Mouse (Mus musculus) gastrocnemius, postnatal 14 days (tissue): ENCODE measurements around the gene Mex3b. TPM values are rescaled to one million over a fixed set of nuclear protein-coding genes. Genes with fewer than 3 reads are reported as not detected.

Experiments used
- DNase-seq: peaks from one replicate; pipeline ENCODE4 v3.0.0; 2021; ENCODE audit warnings: mixed read lengths
- intact Hi-C: fragments of 180-260 bp; cut with DNase I; formaldehyde crosslinking; loops from one replicate; pipeline ENCODE4 v1.15.1; 2025; ENCODE audit warnings: low total_unique reads
- total RNA-seq, 2 experiments: library from RNA; stranded (reverse); gene quantifications; 2 replicates each; pipeline ENCODE4 v1.2.3; 2021

The Mex3b gene
- total RNA-seq, 2 experiments from 2014 or later, result 3.3 to 4.2 TPM

DNA sequence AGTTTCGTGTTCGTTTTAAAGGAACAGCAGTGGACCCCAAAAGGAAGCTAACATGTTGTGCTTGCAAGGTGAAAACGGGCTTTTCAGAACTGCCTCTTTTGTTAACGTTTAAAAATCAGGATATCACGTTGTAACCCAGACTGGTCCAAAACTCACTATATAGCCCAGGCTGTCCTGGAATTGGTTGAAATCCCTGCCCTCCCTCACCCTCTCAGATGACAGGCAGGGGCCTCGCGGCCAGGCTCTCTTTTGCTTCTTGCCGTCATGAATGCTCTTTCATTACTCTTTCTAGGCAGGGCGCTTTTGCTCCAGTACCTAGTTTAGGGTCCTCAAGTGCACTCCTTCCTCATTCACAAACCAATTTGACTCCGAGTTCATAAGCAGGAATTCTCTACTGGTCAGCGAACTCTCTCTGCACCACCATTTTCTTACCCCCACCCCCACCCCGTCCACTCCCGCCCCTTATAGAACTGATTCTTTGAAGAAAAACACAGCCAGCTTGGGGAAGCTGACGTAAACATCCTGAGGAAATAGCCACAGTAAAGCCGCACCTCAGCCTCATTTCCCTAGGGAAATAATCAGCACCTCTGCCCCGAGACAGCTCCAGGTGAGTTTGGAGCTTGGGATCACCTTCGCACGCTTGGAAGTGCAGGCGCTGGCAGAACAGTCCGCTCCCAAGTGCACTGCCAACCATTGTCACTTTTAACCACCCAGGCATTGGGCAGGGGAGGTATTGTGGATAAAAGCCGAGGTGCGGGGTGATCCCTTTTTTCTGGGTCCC is 2.0 kb upstream of the Mex3b start:
- intact Hi-C loops, result loop anchor here (5.0 to 10.0 kb wide), 2 partner anchors 148 to 690 kb away; no protein-coding TSS in a partner anchor
- no peak for DNase-seq

DNA sequence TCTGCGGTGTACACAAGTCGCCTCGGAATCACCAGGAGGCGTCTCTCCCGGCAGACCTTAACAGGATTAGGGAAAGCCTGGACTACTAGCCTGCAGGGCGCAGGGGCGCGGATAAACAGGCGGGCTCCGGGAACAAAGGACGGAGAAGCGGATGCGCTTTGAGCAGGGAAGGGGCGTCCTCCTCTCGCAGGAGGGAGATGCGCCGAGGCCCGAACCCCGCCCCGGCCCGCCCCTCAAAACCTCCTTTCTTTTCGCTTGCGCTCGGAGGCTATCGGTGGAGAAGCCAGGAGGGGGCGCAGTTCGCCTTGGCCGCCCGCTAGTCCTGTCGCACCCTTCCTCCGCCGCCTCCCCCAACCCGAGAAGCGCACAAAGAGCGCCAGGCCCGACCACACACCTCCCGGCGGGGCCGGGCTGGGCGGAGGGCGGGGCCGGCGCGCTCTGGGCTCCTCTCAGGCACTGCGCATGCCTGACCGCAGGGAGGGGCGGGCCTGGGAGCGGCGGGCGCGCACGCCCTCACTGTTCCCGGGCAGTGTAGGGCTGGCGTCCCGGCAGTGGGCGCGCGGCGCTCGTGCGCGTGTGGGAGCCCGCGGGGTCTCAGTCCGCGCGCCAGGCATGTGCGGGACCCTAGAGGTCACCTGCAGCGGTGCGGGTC is 1.2 kb upstream of the Mex3b start:
- intact Hi-C loops, result loop anchor here (10.0 kb wide), 1 partner anchor 689 kb away; no protein-coding TSS in a partner anchor
- peak; percentile 98 for DNase-seq

DNA sequence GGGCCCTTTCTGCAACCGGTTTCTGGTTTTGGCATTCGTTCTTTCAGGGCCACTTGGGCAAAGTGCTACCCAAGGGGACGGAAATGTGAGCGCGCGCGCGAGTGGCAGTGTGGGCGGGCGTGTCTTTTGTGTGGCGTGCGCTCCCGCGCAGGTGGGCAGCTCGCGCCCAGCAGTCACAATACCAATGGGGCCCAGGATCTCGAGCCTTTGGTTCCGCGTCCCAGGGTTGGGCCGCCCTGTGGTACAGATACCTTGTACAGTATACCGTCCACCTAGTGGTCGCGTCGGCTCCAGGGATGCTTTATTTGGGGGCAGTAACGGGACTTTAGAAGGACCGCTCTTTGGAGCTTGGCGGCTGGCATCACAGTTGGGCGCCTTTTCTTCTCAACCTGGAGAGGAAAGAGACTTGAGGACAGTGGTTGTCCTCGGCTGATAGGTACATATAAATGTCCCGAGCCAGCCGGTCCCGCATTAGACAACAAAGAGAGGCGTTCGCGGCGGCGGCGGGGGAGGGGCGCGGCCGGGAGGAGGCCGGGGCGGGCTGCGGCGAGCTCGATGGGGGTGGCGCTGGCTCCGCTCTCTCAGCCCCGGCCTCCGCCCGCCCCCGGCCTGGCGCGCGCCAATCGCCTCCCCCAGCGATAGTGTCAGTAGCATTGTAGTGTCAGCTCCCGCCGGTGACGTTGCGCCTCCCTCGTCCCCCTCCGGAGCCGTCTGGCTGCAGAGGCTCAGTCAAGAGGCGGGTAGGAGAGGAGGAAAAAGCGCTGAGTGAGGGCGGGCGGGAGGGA is 455 bp upstream of the Mex3b start:
- intact Hi-C loops, result loop anchor here (10.0 kb wide), 1 partner anchor 688 kb away; no protein-coding TSS in a partner anchor
- peak; percentile 95 for DNase-seq

DNA sequence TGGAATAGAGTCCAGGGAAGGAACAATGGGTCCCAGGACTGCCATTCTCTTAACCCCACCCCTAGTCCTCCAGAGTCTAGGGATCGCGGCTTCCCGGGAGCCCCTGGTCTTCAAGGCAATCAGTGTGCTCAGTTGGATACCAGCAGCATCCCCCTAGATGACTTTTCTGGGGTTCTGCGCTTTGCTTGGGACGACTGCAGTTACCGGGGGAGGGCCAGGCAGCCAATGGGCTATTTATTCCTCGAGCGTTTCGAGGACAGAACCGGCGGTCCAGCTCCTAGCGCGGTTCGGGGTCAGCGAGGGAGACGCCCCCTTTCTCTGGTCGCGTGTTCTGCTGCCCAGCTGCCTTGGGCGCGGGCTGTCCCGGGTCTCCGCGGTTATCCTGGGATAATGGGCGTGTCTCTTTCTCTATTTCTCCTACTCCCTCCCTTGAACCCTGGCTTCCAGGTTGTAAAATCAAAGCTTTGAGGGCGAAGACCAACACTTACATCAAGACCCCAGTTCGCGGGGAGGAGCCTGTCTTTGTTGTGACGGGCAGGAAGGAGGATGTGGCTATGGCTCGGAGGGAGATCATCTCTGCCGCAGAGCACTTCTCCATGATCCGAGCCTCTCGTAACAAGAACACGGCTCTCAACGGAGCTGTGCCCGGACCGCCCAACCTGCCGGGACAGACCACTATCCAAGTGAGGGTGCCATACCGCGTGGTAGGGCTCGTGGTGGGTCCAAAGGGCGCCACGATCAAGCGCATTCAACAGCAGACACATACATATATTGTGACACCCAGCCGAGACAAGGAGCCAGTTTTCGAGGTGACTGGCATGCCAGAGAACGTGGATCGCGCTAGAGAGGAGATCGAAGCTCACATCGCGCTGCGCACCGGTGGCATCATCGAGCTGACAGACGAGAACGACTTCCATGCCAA is 1.4 kb downstream of the Mex3b start:
- intact Hi-C loops, result loop anchor here (10.0 kb wide), 1 partner anchor 686 kb away; no protein-coding TSS in a partner anchor

DNA sequence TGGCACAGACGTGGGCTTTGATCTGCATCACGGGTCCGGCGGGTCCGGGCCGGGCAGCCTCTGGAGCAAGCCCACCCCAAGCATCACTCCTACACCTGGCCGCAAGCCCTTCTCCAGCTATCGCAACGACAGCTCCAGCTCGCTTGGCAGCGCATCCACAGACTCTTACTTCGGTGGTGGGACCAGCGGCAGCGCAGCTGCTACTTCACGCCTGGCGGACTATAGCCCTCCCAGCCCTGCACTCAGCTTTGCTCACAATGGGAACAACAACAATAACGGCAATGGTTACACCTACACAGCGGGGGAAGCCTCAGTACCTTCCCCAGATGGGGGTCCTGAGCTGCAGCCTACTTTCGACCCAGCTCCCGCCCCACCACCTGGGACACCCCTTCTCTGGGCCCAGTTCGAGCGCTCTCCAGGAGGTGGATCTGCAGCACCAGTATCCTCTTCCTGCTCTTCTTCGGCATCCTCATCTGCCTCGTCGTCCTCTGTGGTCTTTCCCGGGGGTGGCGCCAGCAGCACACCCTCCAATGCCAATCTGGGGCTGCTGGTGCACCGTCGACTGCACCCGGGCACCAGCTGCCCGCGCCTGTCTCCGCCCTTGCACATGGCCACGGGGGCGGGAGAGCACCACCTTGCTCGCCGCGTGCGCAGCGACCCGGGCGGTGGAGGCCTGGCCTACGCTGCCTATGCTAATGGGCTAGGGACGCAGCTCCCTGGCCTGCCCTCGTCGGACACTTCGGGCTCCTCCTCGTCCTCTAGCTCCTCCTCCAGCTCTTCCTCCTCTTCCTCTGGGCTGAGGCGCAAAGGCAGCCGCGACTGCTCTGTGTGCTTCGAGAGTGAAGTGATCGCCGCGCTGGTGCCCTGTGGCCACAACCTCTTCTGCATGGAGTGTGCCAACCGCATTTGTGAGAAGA is 2.4 kb downstream of the Mex3b start:
- peak; percentile 44 for DNase-seq
- intact Hi-C loops, result loop anchor here (10.0 kb wide), 1 partner anchor 685 kb away; no protein-coding TSS in a partner anchor

More for the DNA sequence above, 1.4 kb downstream of the Mex3b start:
- DNase-seq, result peak; percentile 35

DNA sequence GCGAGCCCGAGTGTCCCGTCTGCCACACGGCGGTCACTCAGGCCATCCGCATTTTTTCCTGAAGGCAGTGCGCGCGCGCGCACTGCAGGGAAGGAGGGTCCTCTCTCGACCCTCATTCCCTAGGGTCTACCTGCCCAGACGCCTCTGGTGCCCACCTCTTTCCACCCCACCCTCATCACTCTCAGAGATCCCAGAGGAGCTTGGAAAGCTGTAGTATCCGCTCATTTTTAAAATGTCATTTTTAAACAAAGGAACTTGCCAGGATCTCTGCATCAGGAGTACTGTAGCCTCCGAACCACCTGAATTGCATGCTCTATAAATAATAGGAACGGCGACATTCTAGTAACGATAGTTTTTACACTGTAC is 3.0 kb downstream of the Mex3b start:
- intact Hi-C loops, result no loop called here
- DNase-seq, result no peak

DNA sequence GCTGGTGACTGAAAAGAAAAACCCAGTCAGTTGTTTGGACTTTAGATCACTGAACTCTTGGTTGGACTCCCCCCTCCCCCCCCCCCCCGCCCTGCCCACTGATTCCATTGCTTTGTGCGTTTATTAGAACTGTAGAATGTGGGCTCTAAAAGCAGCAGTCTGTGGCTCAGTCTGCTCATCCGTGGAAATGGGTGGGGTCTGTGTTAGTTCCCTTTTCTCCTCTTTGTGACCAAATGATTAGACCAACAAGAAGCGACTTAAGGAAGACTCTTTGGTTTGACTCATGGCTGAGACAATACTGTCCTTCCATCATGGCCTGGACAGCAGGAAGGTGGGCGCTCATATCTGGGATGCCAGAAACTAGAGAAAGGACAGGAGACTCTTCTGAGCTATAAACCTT is 9.4 kb downstream of the Mex3b start:
- intact Hi-C loops, result no loop called here
- no peak for DNase-seq

DNA sequence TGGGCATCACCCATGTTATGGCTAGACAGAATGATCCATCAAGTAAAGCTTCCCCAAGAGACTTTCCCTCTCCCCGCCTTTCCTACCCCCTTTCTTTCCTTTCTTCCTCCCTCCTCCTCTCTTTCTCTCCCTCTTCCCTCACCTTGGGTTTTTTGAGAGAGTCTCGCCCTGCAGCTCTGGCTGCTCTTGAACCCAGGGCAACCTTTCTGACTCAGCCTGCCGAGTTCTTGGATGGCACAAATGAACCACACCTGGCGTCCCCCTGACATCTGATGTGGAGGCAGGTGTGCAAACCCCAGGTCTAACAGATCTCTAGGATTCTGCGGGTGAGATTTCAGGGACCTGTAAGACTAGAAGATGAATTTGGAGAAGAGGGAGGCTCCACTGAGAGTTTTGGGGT is 12.9 kb downstream of the Mex3b start:
- intact Hi-C loops, result no loop called here
- no peak for DNase-seq

DNA sequence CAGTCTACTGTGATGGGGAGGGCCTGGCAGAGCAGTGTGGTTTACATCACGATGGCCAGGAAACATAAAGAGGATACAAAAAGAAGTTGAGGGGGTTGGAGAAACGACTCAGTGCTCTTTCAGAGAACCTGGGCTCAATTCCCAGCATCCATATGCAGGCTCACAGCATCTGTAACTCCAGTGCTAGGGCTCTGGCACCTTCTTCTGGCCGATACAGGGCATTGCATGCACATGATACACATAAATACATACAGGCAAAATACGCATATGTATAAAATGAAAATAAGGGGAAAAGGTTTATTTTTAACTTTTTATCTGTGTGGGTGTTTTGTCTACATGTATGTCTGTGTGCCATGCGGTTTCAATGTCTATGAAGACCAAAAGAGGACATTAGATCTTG is 13.6 kb downstream of the Mex3b start:
- DNase-seq, result no peak
- intact Hi-C loops, result no loop called here

DNA sequence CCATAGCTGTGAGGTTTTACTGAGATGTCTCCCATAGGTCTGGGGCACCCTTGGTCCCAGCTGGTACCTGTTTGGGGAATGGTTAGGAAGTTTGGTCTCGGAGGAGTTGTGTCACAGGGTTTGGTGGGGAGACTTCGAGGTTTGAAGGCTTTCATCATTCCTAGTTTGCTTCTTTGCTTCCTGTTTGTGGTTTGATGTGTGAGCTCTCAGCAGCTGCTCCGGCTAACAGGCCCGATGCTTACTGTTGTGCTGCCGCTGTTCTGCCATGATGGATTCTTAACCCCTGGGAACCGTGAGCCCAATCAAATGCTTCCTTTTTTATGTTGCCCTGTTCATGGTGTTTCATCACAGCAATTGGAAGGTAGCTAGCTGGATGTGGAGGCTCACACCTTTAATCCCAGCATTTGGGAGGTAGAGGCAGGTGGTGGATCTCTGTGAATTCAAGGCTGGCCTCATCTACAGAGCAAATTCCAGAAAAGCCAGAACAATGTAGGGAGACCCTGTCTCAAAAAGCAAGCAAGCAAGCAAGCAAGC is 23.3 kb downstream of the Mex3b start:
- intact Hi-C loops, result no loop called here
- no peak for DNase-seq

DNA sequence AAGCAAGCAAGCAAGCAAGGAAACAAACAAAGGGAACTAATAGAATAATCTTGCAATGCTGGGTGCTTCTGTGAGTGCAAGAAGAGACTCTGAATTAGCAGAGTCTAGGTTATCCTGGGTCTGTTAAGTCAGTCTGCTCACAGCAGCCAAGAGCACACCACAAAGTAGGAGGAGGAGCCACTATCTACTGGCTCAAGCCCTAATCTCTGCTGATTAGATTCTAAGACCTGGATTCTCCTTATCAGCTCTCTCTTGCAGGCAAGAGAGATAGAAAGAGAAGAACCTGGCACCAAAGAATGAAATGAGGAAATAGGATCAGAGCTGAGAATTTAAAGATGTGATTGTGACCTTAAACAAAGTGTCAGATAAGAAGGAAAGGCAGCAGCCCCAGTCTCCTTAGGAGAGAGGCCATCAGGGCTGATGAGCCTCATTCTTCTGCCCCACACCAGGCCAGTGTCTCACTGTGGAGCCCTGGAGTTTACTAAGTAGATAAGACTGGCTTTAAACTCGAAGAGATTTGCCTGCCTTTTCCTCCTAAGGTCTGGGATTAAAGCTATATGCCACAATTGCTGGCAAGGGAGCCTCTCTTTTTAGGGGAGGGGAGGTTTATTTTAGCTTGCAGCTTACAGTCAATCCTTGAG is 23.9 kb downstream of the Mex3b start:
- intact Hi-C loops, result no loop called here
- no peak for DNase-seq

DNA sequence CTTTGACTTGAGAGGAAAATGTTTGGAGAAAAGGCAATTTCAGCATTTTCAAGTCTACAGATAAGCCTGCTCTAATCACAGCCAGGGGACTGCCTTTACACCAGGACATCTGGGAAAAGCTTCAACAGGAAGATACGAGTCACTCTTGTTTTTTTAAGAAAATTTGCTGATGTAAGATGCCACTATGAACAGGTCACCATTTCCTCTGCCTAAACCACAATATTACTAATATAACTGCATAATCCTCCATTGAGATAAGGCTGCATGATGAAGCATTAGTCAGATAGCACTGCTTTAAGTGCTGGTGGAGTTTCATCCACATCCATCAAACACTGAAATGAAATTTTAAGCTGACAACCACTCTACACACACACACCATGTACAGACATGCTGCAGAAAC is 27.2 kb downstream of the Mex3b start:
- intact Hi-C loops, result no loop called here
- no peak for DNase-seq

DNA sequence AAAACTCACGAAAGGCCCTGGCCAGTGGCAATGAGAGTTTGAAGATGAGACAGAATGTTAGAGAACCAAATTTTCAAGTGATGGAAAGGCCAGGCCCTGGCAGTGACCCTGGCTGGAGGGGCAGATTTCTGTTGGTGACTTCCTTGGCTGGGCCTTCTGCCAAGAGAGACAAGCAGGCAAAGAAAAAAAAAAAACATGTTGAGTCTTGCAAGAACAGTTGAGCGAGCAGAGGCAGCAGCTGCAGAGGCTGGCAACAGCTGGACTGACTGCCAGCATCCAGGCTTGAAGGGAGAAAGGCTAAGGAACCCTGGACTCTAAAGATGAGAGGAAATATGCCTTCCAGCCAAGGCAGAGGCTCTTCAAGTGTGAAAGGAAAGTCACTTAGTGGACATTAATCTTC is 28.5 kb downstream of the Mex3b start:
- intact Hi-C loops, result no loop called here
- DNase-seq, result peak; percentile 9

DNA sequence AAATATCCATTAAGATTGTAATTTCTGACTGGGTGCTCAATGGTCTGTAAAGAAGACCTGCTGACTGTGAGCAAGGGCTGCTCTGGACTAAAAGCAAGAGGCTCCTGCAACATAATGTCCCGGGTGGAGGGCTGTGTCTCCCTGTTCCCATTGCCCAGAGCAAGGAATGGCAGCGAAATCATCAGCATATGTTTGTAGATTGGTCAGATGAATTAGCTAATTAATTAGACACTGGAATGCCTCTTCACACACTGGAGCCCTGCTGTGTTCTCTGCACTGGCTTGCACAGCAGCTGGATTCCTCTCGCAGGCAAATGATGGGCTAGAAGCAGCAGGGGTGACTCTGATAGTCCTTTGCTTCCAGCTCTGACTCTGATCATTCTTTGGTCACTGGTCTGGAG is 29.6 kb downstream of the Mex3b start:
- intact Hi-C loops, result no loop called here
- DNase-seq, result no peak

DNA sequence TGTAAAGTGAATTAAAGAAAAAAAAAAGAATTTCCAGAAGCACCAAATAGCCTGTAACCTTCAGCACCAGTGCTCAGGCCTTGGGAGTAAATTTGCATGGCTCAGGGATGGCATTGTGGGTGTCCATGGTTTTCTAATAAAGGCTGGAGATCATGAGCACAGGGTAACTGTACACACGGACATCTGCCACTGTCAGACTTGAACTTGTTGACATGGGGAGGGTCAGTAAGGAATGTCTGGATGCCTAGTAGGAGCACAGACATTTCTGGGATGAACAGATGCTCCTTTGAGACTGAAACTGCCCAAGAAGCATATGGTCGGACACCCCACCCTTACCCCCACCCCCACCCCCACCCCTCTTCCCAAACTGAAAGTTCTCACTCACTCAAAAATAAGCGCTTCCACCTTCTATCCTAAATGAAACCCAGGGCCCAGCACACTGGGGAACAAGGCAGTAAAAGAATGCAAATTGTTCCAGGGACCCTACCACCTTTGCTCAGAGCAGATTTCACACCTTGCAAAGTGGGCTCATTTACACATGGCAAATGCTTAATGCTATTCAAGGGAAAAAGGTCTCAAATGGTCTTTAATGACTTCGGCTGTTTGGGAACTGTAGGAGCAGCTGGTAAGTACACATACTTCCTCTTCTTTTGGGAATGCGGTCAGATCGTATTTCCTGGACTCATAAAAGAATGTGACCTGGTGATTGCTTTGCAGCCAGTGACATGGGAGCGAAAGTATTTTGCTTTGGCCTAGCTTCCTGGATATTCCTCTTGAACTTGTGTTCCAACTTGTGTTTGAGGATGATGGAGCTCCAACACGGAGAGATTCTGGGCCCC is 32.5 kb downstream of the Mex3b start:
- no peak for DNase-seq
- intact Hi-C loops, result no loop called here

DNA sequence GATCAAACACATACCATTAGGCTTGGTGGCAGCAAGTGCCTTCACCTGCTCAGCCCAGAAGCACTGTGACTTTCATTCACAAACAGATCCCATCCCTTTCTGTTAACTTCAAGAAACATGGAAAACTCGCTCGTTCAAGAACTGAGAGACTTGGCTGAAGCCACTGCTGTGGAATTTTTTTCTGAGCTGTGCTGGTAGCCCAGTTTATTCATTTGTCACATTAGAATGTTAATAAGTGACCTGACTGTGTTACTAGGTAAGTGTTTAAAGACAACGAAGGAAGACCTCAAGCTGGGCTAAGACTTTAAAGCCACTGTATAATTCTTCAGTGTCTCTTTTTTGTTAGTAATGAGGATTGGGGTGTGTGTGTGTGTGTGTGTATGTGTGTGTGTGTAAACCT is 35.9 kb downstream of the Mex3b start:
- intact Hi-C loops, result no loop called here

DNA sequence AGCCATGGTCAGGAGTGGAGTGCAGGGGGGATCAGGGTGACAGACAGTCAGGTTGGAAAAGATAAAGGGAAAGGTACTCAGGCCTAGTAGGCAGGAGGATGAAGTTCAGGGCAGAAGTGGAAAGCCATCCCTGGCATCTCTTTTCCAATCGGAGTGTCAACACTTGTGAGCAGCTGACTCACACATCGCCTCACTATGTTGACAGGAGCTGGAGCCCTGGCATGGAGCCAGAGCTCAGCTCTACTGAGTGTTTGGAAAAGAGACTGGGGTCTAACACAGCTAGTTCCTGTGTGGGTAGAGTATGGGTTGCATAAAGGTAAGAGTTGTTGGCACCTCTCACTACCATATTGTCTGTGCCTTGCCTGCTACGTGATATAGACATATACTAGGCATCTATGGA is 38.4 kb downstream of the Mex3b start:
- DNase-seq, result no peak
- intact Hi-C loops, result no loop called here

More for the DNA sequence above, 35.9 kb downstream of the Mex3b start:
- DNase-seq, result no peak
